Mouse (Mus musculus) limb, embryonic 12.5 days (tissue): ENCODE measurements at regions not wholly inside any gene's neighbourhood (a gene's known extent, or its start where the extent isn't known, plus 50 kb on each side); places are given as distances from the start of the nearest gene placed in this dataset.

ENCODE experiments used
- ATAC-seq: fragments of 200-750 bp; cut with Nextera tagmentation; 2 replicates; pipeline ENCODE4 v1.8.0; 2017; ENCODE audit warnings: low read depth, moderate TSS enrichment; ENCODE audit not compliant: insufficient number of reproducible peaks, insufficient read depth, low FRiP score, low TSS enrichment
- H3K27ac ChIP-seq: fragments of 300-500 bp; sonication (generic); 2 replicates; pipeline ENCODE4 v1.5.1; 2016; ENCODE audit warnings: mild to moderate bottlenecking, moderate library complexity
- H3K27me3 ChIP-seq: fragments of 300-500 bp; sonication (generic); 2 replicates; pipeline ENCODE4 v1.6.1; 2016; ENCODE audit warnings: mild to moderate bottlenecking, moderate library complexity
- H3K36me3 ChIP-seq: fragments of 300-500 bp; sonication (generic); 2 replicates; pipeline ENCODE4 v1.6.1; 2016; ENCODE audit warnings: mild to moderate bottlenecking, moderate library complexity
- H3K4me1 ChIP-seq: fragments of 300-500 bp; sonication (generic); replicated peaks from 2 replicates; pipeline ENCODE4 v1.6.1; 2016
- H3K4me2 ChIP-seq: fragments of 300-500 bp; sonication (generic); 2 replicates; pipeline ENCODE4 v1.6.1; 2016; ENCODE audit warnings: mild to moderate bottlenecking, moderate library complexity
- H3K4me3 ChIP-seq: fragments of 300-500 bp; sonication (generic); replicated peaks from 2 replicates; pipeline ENCODE4 v1.5.1; 2016; ENCODE audit warnings: mild to moderate bottlenecking
- H3K9ac ChIP-seq: fragments of 300-500 bp; sonication (generic); replicated peaks from 2 replicates; pipeline ENCODE4 v1.6.1; 2016; ENCODE audit warnings: mild to moderate bottlenecking, moderate library complexity
- H3K9me3 ChIP-seq: fragments of 300-500 bp; sonication (generic); 2 replicates; pipeline ENCODE4 v1.6.1; 2016; ENCODE audit warnings: mild to moderate bottlenecking, moderate library complexity
- WGBS: fragments of 180-500 bp; shearing (Covaris S2); methylation state at CpG from one replicate; pipeline ENCODE4 v1.1.7; 2016; 5-methylcytosine and 5-hydroxymethylcytosine counted together

GRCm38 (mm10) chr19:21043958-21044357 is 90.0 kb upstream of the Tmc1 start:
- 95% methylated on average over 4 of the region's 4 CpGs for WGBS

GRCm38 (mm10) chr19:21042536-21042935 is 88.5 kb upstream of the Tmc1 start:
- 87% methylated on average over 3 of the region's 3 CpGs for WGBS
- peaks cover 11% of the 10 kb centered on the region; the same call in 1 of the 2 replicates for H3K9me3 ChIP-seq

More at GRCm38 (mm10) chr19:21043958-21044357, 90.0 kb upstream of the Tmc1 start:
- Histone ChIP-seq H3K36me3 (no peaks in the 10 kb centered on the region), H3K4me2 (no peak overlapping the region), H3K9me3 (peaks cover 11% of the 10 kb centered on the region; the same call in 1 of the 2 replicates), H3K27me3 (no peaks in the 10 kb centered on the region), H3K4me3 (no peak overlapping the region), H3K27ac (no peak overlapping the region), H3K4me1 (no peaks in the 10 kb centered on the region), H3K9ac (no peak overlapping the region)
- no peak for ATAC-seq

GRCm38 (mm10) chr19:21037448-21038077 is 83.6 kb upstream of the Tmc1 start:
- H3K9ac ChIP-seq = no peak overlapping the region
- WGBS = 50% methylated on average over 10 of the region's 10 CpGs
- no peaks in the 10 kb centered on the region for H3K36me3 ChIP-seq
- H3K27ac ChIP-seq = no peak overlapping the region
- no peak overlapping the region for H3K4me3 ChIP-seq
- H3K4me2 ChIP-seq = no peak overlapping the region
- no peaks in the 10 kb centered on the region for H3K27me3 ChIP-seq
- H3K9me3 ChIP-seq = no peaks in the 10 kb centered on the region
- ATAC-seq = no peak
- peaks cover 5% of the 10 kb centered on the region for H3K4me1 ChIP-seq

More at GRCm38 (mm10) chr19:21042536-21042935, 88.5 kb upstream of the Tmc1 start:
- no peak for ATAC-seq
- no peaks in the 10 kb centered on the region for H3K4me1 ChIP-seq
- no peaks in the 10 kb centered on the region for H3K36me3 ChIP-seq
- H3K27me3 ChIP-seq = no peaks in the 10 kb centered on the region
- no peak overlapping the region for H3K9ac ChIP-seq
- H3K4me3 ChIP-seq = no peak overlapping the region
- H3K27ac ChIP-seq = no peak overlapping the region
- no peak overlapping the region for H3K4me2 ChIP-seq

GRCm38 (mm10) chr19:21036507-21037425 is 82.8 kb upstream of the Tmc1 start:
- no peak overlapping the region for H3K4me3 ChIP-seq
- no peaks in the 10 kb centered on the region for H3K36me3 ChIP-seq
- H3K9me3 ChIP-seq = no peaks in the 10 kb centered on the region
- 0 out of 2 replicates have a peak, but pooled peaks have one; percentile 46 for ATAC-seq
- H3K27me3 ChIP-seq = no peaks in the 10 kb centered on the region
- H3K4me2 ChIP-seq = no peak overlapping the region
- H3K27ac ChIP-seq = no peak overlapping the region
- WGBS = 76% methylated on average over 14 of the region's 14 CpGs
- H3K9ac ChIP-seq = no peak overlapping the region
- H3K4me1 ChIP-seq = peaks cover 5% of the 10 kb centered on the region

- H3K4me3 ChIP-seq = no peak overlapping the region
- peaks cover 5% of the 10 kb centered on the region for H3K4me1 ChIP-seq
- ATAC-seq = no peak
- no peaks in the 10 kb centered on the region for H3K36me3 ChIP-seq
- no peaks in the 10 kb centered on the region for H3K27me3 ChIP-seq
- no peak overlapping the region for H3K27ac ChIP-seq
- no peak overlapping the region for H3K4me2 ChIP-seq
- no peak overlapping the region for H3K9ac ChIP-seq
- 45% methylated on average over 4 of the region's 4 CpGs for WGBS
- H3K9me3 ChIP-seq = no peaks in the 10 kb centered on the region
Measured at GRCm38 (mm10) chr19:21035505-21035904, 81.5 kb upstream of the Tmc1 start.

- 81% methylated on average over 3 of the region's 3 CpGs for WGBS
- H3K4me2 ChIP-seq = no peak overlapping the region
- H3K9ac ChIP-seq = no peak overlapping the region
- no peaks in the 10 kb centered on the region for H3K36me3 ChIP-seq
- no peak overlapping the region for H3K4me3 ChIP-seq
- no peak overlapping the region for H3K27ac ChIP-seq
- H3K27me3 ChIP-seq = no peaks in the 10 kb centered on the region
- ATAC-seq = no peak
- H3K9me3 ChIP-seq = no peaks in the 10 kb centered on the region
- peaks cover 5% of the 10 kb centered on the region for H3K4me1 ChIP-seq
Measured at GRCm38 (mm10) chr19:21033991-21034390, 80.0 kb upstream of the Tmc1 start.

GRCm38 (mm10) chr19:21032558-21032957 is 78.6 kb upstream of the Tmc1 start:
- no peak for ATAC-seq
- H3K4me1 ChIP-seq = peaks cover 5% of the 10 kb centered on the region
- H3K27ac ChIP-seq = no peak overlapping the region
- H3K27me3 ChIP-seq = no peaks in the 10 kb centered on the region
- 90% methylated on average over 2 of the region's 2 CpGs for WGBS
- H3K4me2 ChIP-seq = no peak overlapping the region
- H3K9ac ChIP-seq = no peak overlapping the region
- no peaks in the 10 kb centered on the region for H3K36me3 ChIP-seq
- no peaks in the 10 kb centered on the region for H3K9me3 ChIP-seq
- H3K4me3 ChIP-seq = no peak overlapping the region

GRCm38 (mm10) chr19:21031768-21032308 is 77.8 kb upstream of the Tmc1 start:
- Histone ChIP-seq H3K4me3 (no peak overlapping the region), H3K9me3 (no peaks in the 10 kb centered on the region), H3K9ac (no peak overlapping the region), H3K27ac (no peak overlapping the region), H3K36me3 (no peaks in the 10 kb centered on the region), H3K4me2 (no peak overlapping the region), H3K27me3 (no peaks in the 10 kb centered on the region), H3K4me1 (peaks cover 1% of the 10 kb centered on the region; the same call in 1 of the 2 replicates)
- 81% methylated on average over 4 of the region's 4 CpGs for WGBS
- ATAC-seq = no peak

GRCm38 (mm10) chr19:21030971-21031370 is 77.0 kb upstream of the Tmc1 start:
- ATAC-seq = no peak
- Histone ChIP-seq H3K4me3 (no peak overlapping the region), H3K4me2 (no peak overlapping the region), H3K4me1 (no peaks in the 10 kb centered on the region), H3K9me3 (no peaks in the 10 kb centered on the region), H3K9ac (no peak overlapping the region), H3K27me3 (no peaks in the 10 kb centered on the region), H3K36me3 (no peaks in the 10 kb centered on the region), H3K27ac (no peak overlapping the region)
- 70% methylated on average over 5 of the region's 5 CpGs for WGBS

- H3K4me2 ChIP-seq = no peak overlapping the region
- H3K4me3 ChIP-seq = no peak overlapping the region
- no peak overlapping the region for H3K27ac ChIP-seq
- no peak overlapping the region for H3K9ac ChIP-seq
- ATAC-seq = no peak
- WGBS = 86% methylated on average over 3 of the region's 3 CpGs
- no peaks in the 10 kb centered on the region for H3K27me3 ChIP-seq
- no peaks in the 10 kb centered on the region for H3K36me3 ChIP-seq
- no peaks in the 10 kb centered on the region for H3K4me1 ChIP-seq
- no peaks in the 10 kb centered on the region for H3K9me3 ChIP-seq
Measured at GRCm38 (mm10) chr19:21028981-21029380, 75.0 kb upstream of the Tmc1 start.

- ATAC-seq = no peak
- Histone ChIP-seq H3K4me3 (no peak overlapping the region), H3K9ac (no peak overlapping the region), H3K27me3 (no peaks in the 10 kb centered on the region), H3K27ac (no peak overlapping the region), H3K36me3 (no peaks in the 10 kb centered on the region), H3K4me2 (no peak overlapping the region), H3K4me1 (no peaks in the 10 kb centered on the region), H3K9me3 (no peaks in the 10 kb centered on the region)
- WGBS = 90% methylated on average over 8 of the region's 10 CpGs
Measured at GRCm38 (mm10) chr19:21012391-21012790, 58.4 kb upstream of the Tmc1 start.
